8 mouse cellular contexts compared by ENCODE assay signal in the genomic region with DNA sequence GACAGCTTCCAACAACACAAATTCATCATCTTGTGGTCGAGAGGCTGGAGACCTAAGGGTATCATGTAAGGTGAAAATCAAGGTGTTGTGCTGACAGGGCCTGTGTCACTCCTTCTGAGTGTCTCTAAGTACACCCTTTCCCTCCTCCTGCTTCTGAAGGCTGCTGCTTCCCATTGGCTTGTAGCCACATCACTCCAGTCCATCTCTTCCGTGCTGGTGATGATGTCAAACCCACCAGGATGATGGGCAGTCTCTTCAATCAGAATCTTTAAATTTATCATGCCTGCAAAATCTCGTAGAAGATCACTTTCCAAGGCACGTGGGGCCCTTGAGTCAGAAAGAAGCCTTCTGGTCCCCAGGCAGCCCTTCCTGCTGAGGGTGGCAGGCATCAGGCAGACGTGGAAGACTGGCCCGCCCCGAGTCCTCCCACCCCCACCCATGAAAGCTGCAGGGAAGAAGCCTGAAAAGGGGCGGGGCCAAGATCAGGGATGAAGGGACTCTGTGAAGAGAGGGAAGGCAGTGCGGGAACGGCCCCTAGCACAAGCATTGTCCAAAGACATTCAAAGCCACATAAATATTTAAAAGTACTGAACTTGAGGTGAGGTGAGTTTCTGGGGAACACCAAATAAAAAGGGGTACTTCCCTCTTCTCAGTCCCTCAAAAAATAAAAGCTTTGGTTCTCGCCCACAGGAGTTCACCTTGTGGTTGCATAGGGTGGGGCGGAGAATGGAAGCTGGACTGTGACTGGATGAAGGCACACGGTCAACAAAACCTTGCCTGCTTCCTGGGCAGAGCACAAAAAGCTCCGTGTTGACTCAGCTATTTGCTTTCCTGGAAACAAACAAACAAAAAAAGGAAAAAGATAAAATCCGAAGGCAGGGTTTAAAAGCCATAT.
A peak's percentile ranks its signal among the peaks of the same experiment; 100 is the strongest.
DNase-seq lines count a peak whose midpoint lies in the region; ATAC-seq and TF ChIP-seq lines count a peak whose summit lies in the region.

No protein-coding gene starts in this region.

- no peaks in the 10 kb centered on the region for H3K36me3 ChIP-seq in hindbrain, embryonic 10.5 days
- H3K36me3 ChIP-seq in limb, embryonic 14.5 days (ENCODE audit: control insufficient read depth, insufficient read depth, low read length) = no peaks in the 10 kb centered on the region

- TF ChIP-seq CTCF in lung, adult 2 months (IDR thresholded peaks at IDR 0.05; ENCODE audit: insufficient read depth, low read length) = no peak

- peak overlapping the region; percentile 8; the same call in 1 of the 2 replicates for H3K4me2 ChIP-seq in limb, embryonic 14.5 days (replicated peaks; ENCODE audit: low read depth, low read length, severe bottlenecking)

- no peak for ATAC-seq in limb, embryonic 14.5 days (ENCODE audit: low FRiP score, low read depth)
- ATAC-seq in inflammation-experienced regulatory T-cells, adult 6 months = no peak

- H3K9me3 ChIP-seq in hindbrain, embryonic 10.5 days = no peaks in the 10 kb centered on the region
- no peaks in the 10 kb centered on the region for H3K9me3 ChIP-seq in limb, embryonic 14.5 days (ENCODE audit: control insufficient read depth, low read length)

- no peak for TF ChIP-seq POLR2A in lung, adult 2 months (IDR thresholded peaks at IDR 0.05; ENCODE audit: borderline replicate concordance, extremely low read depth, low read depth, low read length)
- no peak for TF ChIP-seq POLR2A in limb, embryonic 14.5 days (IDR thresholded peaks at IDR 0.05; ENCODE audit: borderline replicate concordance, extremely low read depth, insufficient read depth, insufficient read length)

- H3K4me3 ChIP-seq in lung, adult 2 months (replicated peaks; ENCODE audit: extremely low read depth, low read depth, low read length) = no peak overlapping the region
- H3K4me3 ChIP-seq in hindbrain, embryonic 10.5 days = no peak overlapping the region
- no peak overlapping the region for H3K4me3 ChIP-seq in limb, embryonic 14.5 days (replicated peaks; ENCODE audit: low read length)

- no peaks in the 10 kb centered on the region for H3K27me3 ChIP-seq in hindbrain, embryonic 10.5 days (ENCODE audit: insufficient read depth, poor library complexity, severe bottlenecking)
- H3K27me3 ChIP-seq in limb, embryonic 14.5 days (ENCODE audit: control insufficient read depth, insufficient read depth, low read length) = no peaks in the 10 kb centered on the region

- no peak overlapping the region for H3K9ac ChIP-seq in limb, embryonic 14.5 days (ENCODE audit: low read depth, low read length, severe bottlenecking)

- peak overlapping the region; percentile 81 for H3K27ac ChIP-seq in hindbrain, embryonic 10.5 days
- H3K27ac ChIP-seq in limb, embryonic 14.5 days (replicated peaks; ENCODE audit: low read depth, low read length) = no peak overlapping the region

- DNase-seq in lung, adult 18-20 months = peak; percentile 11 to 35
- no peak for DNase-seq in lung, adult 2 months
- DNase-seq in hindbrain, embryonic 10.5 days (ENCODE audit: low spot score) = peak; percentile 33
- no peak for DNase-seq in limb, embryonic 14.5 days (ENCODE audit: low spot score)
- DNase-seq in retina, embryonic 14.5 days (ENCODE audit: low spot score) = peak; percentile 36
- no peak for DNase-seq in right cerebral cortex, postnatal 25 days
- DNase-seq in adrenal gland, postnatal 14 days = no peak

- 0 out of 2 replicates have a peak, but pooled peaks cover 2% of the 10 kb centered on the region for H3K4me1 ChIP-seq in lung, adult 2 months (ENCODE audit: control insufficient read depth, insufficient read depth, low read length)
- peaks cover 44% of the 10 kb centered on the region for H3K4me1 ChIP-seq in hindbrain, embryonic 10.5 days (replicated peaks)
- H3K4me1 ChIP-seq in limb, embryonic 14.5 days (ENCODE audit: control insufficient read depth, insufficient read depth, low read length) = peaks cover 5% of the 10 kb centered on the region; the same call in 1 of the 2 replicates

- 16% methylated on average over 15 of the region's 15 CpGs for WGBS in lung, adult 2 months
- WGBS in hindbrain, embryonic 10.5 days = 31% methylated on average over 15 of the region's 15 CpGs
- WGBS in limb, embryonic 14.5 days = 32% methylated on average over 15 of the region's 15 CpGs

Comparison
In these comparisons a context has a peak if more than half of its experiments do, and no peak if none do; other contexts are left out.
1. DNase-seq: peak in lung, adult 18-20 months (2 of 2), hindbrain, embryonic 10.5 days (single experiment) and retina, embryonic 14.5 days (single experiment); none in lung, adult 2 months (single experiment), limb, embryonic 14.5 days (single experiment), right cerebral cortex, postnatal 25 days (single experiment) and adrenal gland, postnatal 14 days (single experiment).